Mouse (Mus musculus): ENCODE measurements at regions not wholly inside any gene's neighbourhood (a gene's known extent, or its start where the extent isn't known, plus 50 kb on each side); places are given as distances from the start of the nearest gene placed in this dataset.

GRCm38 (mm10) chr17:73053479-73054215 lies 54.1 kb upstream of the Lclat1 start:
- TF ChIP-seq MYC (IDR thresholded peaks at IDR 0.05; ENCODE audit: low read depth, low read length) (no peak), NRF1 (IDR thresholded peaks at IDR 0.05; ENCODE audit: low read depth, low read length) (no peak), CTCF (conservative IDR thresholded peaks at IDR 0.05 in 1 of 2, IDR thresholded peaks at IDR 0.05 in 1 of 2; ENCODE audit: low read depth in 2 of 2, low read length in 2 of 2) (no peak), ZMIZ1 (IDR thresholded peaks at IDR 0.05; ENCODE audit: low read depth, low read length) (no peak), EP300 (IDR thresholded peaks at IDR 0.05; ENCODE audit: low read length) (peak; percentile 75), RCOR1 (conservative IDR thresholded peaks at IDR 0.05; ENCODE audit: low read depth, low read length) (no peak), POLR2A (IDR thresholded peaks at IDR 0.05; ENCODE audit: low read depth, low read length) (no peak), JUND (conservative IDR thresholded peaks at IDR 0.05; ENCODE audit: low read depth, low read length) (no peak), SMC3 (IDR thresholded peaks at IDR 0.05; ENCODE audit: low read depth, low read length) (no peak), USF2 (conservative IDR thresholded peaks at IDR 0.05; ENCODE audit: low read depth, low read length) (no peak)
